Mouse (Mus musculus) brain, embryonic 14.5 days (tissue): ENCODE data around the gene Gapdh.
A peak's percentile ranks its signal among the peaks of the same experiment; 100 is the strongest.

Source experiments
- CTCF ChIP-seq: fragments of 200-500 bp; IDR thresholded peaks from 2 replicates; pipeline ENCODE4 v1.5.1; 2012; ENCODE audit warnings: inconsistent platforms, mild to moderate bottlenecking, moderate library complexity, borderline replicate concordance; ENCODE audit not compliant: insufficient read depth, insufficient read length; ENCODE audit errors: extremely low read depth
- POLR2A ChIP-seq: fragments of 200-500 bp; IDR thresholded peaks from 2 replicates; pipeline ENCODE4 v1.6.1; 2012; ENCODE audit warnings: mild to moderate bottlenecking, inconsistent platforms, borderline replicate concordance; ENCODE audit not compliant: poor library complexity, insufficient read depth, insufficient read length, severe bottlenecking; ENCODE audit errors: extremely low read depth

DNA sequence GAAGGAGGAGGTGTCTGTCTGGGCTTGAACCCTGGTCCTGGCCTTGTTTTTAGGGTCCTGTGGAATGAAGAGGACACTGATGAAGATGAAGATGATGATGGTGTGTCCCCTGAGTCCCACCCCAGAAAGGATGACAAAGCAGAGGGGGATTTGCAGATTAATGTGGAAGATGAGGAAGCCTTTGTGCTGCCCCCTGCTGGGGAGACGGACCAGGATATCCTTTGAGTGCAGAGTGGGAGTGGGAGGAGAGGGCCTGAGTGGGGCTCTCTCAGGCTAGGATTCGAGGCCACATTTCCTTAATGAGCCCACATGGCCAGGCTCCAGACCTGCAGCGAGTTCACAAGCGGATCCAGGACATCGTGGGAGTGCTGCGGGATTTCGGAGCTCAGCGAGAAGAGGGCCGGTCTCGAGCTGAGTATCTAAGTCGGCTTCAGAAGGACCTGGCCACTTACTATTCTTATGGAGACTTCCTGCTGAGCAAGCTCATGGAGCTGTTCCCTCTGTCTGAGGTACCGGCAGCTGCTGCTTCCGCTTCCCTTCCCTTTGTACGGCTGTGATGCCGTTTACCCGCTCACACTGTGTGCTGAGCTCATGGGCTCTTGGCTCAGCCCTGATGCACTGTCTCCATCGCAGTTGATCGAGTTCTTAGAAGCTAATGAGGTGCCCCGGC lies 29.1 kb downstream of the Gapdh start:
- TF ChIP-seq POLR2A (no peak), CTCF (peak; percentile 63; the same call in 1 of the 2 replicates)
